Mouse (Mus musculus) midbrain, embryonic 14.5 days (tissue): Measurements from ENCODE around the gene Trappc11. TPM values are rescaled to one million over a fixed set of nuclear protein-coding genes. Genes with fewer than 3 reads are reported as not detected.
A peak's percentile ranks its signal among the peaks of the same experiment; 100 is the strongest.

Source experiments
- ATAC-seq: fragments of 200-750 bp; cut with Nextera tagmentation; 2 replicates; pipeline ENCODE4 v1.8.0; 2017; ENCODE audit warnings: moderate number of reproducible peaks, moderate library complexity; ENCODE audit not compliant: low FRiP score, low TSS enrichment
- DNase-seq: peaks from one replicate; pipeline ENCODE4 v3.0.0-alpha.2; 2015
- H3K27ac ChIP-seq: fragments of 300-500 bp; sonication (generic); replicated peaks from 2 replicates; pipeline ENCODE4 v1.5.1; 2014; ENCODE audit warnings: mild to moderate bottlenecking, low read depth, low read length, moderate library complexity
- H3K27me3 ChIP-seq: fragments of 300-500 bp; sonication (generic); 2 replicates; pipeline ENCODE4 v1.6.1; 2014; ENCODE audit warnings: low read length, control low read depth, mixed read lengths; ENCODE audit not compliant: control insufficient read depth, insufficient read depth
- H3K36me3 ChIP-seq: fragments of 300-500 bp; sonication (generic); 2 replicates; pipeline ENCODE4 v1.6.1; 2014; ENCODE audit warnings: low read length, control low read depth; ENCODE audit not compliant: control insufficient read depth, insufficient read depth
- H3K4me1 ChIP-seq: fragments of 300-500 bp; sonication (generic); 2 replicates; pipeline ENCODE4 v1.6.1; 2014; ENCODE audit warnings: mild to moderate bottlenecking, antibody characterized with exemption, low read length, control low read depth; ENCODE audit not compliant: control insufficient read depth, insufficient read depth
- H3K4me2 ChIP-seq: fragments of 300-500 bp; sonication (generic); 2 replicates; pipeline ENCODE4 v1.6.1; 2014; ENCODE audit warnings: mild to moderate bottlenecking, low read length, moderate library complexity
- H3K4me3 ChIP-seq: fragments of 300-500 bp; sonication (generic); replicated peaks from 2 replicates; pipeline ENCODE4 v1.5.1; 2014; ENCODE audit warnings: low read depth, low read length
- H3K9ac ChIP-seq: fragments of 300-500 bp; sonication (generic); replicated peaks from 2 replicates; pipeline ENCODE4 v1.6.1; 2014; ENCODE audit warnings: mild to moderate bottlenecking, low read length, moderate library complexity
- H3K9me3 ChIP-seq: fragments of 300-500 bp; sonication (generic); 2 replicates; pipeline ENCODE4 v1.6.1; 2016; ENCODE audit warnings: low read length, control low read depth, mixed read lengths; ENCODE audit not compliant: control insufficient read depth
- WGBS: fragments of 180-500 bp; shearing (Covaris S2); extraction: QIAGEN DNeasy Blood & Tissue Kit; methylation state at CpG from one replicate; pipeline ENCODE4 v1.1.7; 2014; 5-methylcytosine and 5-hydroxymethylcytosine counted together
- polyA plus RNA-seq: library from polyadenylated mRNA; unstranded; fragments of >200 nt; fragmentation: Nextera tagmentation; extraction: Ambion mirVana; gene quantifications from 2 replicates; pipeline ENCODE4 v1.2.1, GENCODE M21; 2014

Gene Trappc11
- polyA plus RNA-seq = 32.0 and 50.9 TPM in 2 replicates

DNA sequence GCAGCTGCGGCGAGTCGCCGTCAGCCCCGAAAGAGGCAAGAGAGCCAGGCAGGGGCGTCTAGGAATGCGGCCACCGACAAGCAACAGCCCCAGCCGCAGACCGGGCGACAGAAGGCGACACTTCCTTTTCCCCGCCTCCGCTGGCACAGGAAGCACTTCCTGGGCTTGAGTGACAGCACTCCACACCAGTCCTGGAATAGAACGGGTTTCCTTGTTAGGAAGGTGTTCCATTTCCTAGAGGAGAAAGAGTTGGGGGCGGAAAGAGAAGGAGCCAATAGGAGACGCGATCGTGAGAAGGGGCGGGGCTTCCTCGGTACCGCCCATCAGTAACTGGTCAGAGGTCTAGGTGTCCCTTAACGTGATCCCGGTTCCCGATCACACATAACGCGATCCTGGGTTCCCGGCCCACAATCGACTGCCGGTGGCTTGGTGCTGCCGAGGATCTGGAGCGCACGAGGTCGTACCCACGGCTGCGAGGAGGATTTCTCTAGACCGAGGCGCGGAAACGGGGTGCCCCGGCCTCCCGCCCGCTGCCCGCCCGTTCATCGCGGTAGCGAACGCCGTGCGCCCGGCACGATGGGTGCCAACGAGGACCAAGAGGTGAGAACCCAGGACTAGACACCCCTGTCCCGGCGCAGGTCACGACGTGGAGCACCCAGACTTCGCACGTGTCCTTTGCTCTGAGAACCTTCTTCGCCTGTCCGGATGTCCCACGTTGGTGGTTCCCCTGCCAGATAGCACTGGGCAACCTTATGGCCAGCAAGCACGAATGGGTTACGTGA lies at the start of gene Trappc11, which contains the start of gene Rwdd4a:
Gene Trappc11 (minus strand): TSS at position 127 of the 782 bp plus-strand sequence.
Gene Rwdd4a (plus strand): TSS at position 321 of the 782 bp plus-strand sequence.
- Histone ChIP-seq H3K27me3 (no peaks in the 10 kb centered on the region), H3K4me3 (peak within 1 kb of the TSS; percentile 67), H3K9ac (peak within 1 kb of the TSS; percentile 81), H3K27ac (peak within 1 kb of the TSS; percentile 85), H3K4me2 (peak within 1 kb of the TSS; percentile 78), H3K9me3 (no peaks in the 10 kb centered on the region), H3K36me3 (peaks cover 26% of the 10 kb centered on the region), H3K4me1 (peaks cover 16% of the 10 kb centered on the region)
- ATAC-seq = peak; percentile 100
- DNase-seq = peak; percentile 97
- WGBS = under 1% methylated on average over 65 of the region's 65 CpGs

DNA sequence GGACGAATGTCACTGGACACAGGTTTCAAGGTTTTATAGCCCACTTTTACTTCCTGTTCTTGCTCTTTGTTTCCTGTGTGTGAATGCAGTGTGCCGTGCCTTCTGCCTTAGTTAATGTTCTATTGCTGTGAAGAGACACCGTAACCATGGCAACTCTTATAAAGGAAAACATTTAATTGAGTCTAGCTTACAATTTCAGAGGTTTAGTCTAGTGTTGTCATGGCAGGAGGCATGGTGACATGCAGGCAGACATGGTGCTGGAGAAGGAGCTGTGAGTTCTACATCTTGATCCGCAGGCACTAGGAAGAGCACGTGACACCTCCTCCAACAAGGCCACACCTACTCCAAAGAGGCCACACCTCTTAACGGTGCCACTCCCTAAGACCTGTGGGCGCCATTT lies 48.2 kb upstream of the Trappc11 start:
- Histone ChIP-seq H3K4me3 (no peak overlapping the region), H3K36me3 (no peaks in the 10 kb centered on the region), H3K27ac (no peak overlapping the region), H3K4me1 (no peaks in the 10 kb centered on the region), H3K9ac (no peak overlapping the region), H3K4me2 (no peak overlapping the region), H3K9me3 (no peaks in the 10 kb centered on the region), H3K27me3 (no peaks in the 10 kb centered on the region)
- 76% methylated on average over 7 of the region's 7 CpGs for WGBS
- DNase-seq (peak; percentile 33), ATAC-seq (no peak)

DNA sequence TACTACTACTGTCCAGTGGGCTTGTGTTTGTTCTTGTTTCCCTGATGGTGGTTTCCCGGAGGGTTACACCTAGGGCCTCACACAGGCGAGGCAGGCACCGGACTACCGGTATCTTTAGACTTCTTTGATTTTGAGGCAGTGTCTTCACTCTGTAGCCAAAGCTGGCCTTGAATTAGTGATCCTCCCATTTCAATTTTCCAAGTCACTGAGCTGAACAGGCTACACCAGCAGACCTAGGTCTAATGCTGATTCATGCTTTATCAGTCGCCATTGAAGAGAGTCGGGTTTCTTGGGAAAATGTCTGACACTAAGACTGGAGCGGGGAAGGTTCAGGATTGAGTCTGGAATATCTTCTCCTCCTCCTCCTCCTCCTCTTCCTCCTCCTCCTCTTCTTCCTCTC lies 40.2 kb upstream of the Trappc11 start:
- Histone ChIP-seq H3K27me3 (no peaks in the 10 kb centered on the region), H3K4me2 (no peak overlapping the region), H3K9me3 (no peaks in the 10 kb centered on the region), H3K4me3 (no peak overlapping the region), H3K4me1 (no peaks in the 10 kb centered on the region), H3K9ac (no peak overlapping the region), H3K27ac (no peak overlapping the region), H3K36me3 (no peaks in the 10 kb centered on the region)
- ATAC-seq (no peak), DNase-seq (no peak)
- WGBS = 82% methylated on average over 7 of the region's 7 CpGs

DNA sequence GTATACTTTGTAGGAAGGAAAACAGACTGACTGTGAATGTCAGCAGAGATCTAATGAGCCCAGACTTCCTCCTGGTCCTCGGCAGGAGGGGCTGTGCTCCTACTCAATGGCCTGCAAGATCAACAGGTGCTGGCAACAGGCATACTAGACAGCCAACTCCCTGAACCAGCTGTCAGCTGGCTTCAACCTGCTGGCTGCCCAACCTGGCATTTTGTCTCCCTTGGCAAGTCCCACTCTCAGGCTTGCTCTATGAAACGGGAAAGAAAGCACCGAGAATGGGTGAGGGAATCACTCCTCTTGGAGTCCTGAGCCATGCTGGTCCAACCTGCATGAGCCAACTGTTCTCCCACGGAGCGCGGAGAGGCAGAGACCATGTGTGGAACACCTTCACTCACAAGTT lies 36.9 kb upstream of the Trappc11 start:
- Histone ChIP-seq H3K9me3 (no peaks in the 10 kb centered on the region), H3K27ac (no peak overlapping the region), H3K4me3 (no peak overlapping the region), H3K4me2 (no peak overlapping the region), H3K4me1 (no peaks in the 10 kb centered on the region), H3K36me3 (no peaks in the 10 kb centered on the region), H3K9ac (no peak overlapping the region), H3K27me3 (no peaks in the 10 kb centered on the region)
- DNase-seq (no peak), ATAC-seq (no peak)
- 89% methylated on average over 6 of the region's 6 CpGs for WGBS

DNA sequence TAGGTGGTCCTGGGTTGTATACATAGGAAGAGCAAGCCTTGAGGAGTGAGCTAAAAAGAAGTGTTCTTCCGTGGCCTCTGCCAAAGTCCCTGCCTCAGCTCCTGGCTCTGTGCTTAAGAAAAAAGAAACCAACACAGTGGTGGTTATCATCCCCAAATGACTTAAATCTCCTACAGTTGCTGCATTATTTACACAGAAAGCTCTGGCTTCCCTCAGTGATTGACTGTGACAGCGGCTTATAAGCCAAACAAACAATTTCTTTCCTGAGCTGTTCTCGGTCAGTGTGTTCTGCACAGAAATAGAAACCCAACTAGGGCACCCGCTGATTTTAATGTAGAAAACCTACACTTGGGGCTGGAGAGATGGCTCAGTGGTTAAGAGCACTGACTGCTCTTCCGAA lies 34.8 kb upstream of the Trappc11 start:
- H3K36me3 ChIP-seq = no peaks in the 10 kb centered on the region
- H3K4me2 ChIP-seq = no peak overlapping the region
- H3K27me3 ChIP-seq = no peaks in the 10 kb centered on the region
- H3K4me1 ChIP-seq = no peaks in the 10 kb centered on the region
- no peaks in the 10 kb centered on the region for H3K9me3 ChIP-seq
- DNase-seq = no peak
- no peak for ATAC-seq
- H3K9ac ChIP-seq = no peak overlapping the region
- WGBS = 89% methylated on average over 5 of the region's 5 CpGs
- H3K4me3 ChIP-seq = no peak overlapping the region
- no peak overlapping the region for H3K27ac ChIP-seq

DNA sequence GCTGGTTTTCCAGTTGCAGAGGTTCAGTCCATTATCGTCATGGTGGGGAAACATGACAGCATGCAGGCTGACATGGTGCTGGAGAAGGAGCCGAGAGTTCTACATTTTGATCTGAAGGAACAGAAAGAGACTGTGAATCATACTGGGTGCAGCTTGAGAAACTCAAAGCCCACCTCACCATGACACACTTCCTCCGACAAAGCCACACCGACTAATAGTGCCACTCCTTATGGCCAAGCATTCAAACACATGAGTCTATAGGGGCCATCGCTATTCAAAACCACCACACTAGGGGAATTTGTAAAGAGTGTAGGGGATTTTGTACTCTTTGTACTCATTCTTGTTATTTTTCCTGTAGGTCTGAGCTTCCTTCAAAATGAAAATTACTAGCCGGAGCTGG lies 33.3 kb upstream of the Trappc11 start:
- no peak overlapping the region for H3K4me2 ChIP-seq
- no peaks in the 10 kb centered on the region for H3K9me3 ChIP-seq
- H3K27me3 ChIP-seq = no peaks in the 10 kb centered on the region
- no peak overlapping the region for H3K9ac ChIP-seq
- no peaks in the 10 kb centered on the region for H3K36me3 ChIP-seq
- no peaks in the 10 kb centered on the region for H3K4me1 ChIP-seq
- WGBS = 91% methylated on average over 6 of the region's 6 CpGs
- ATAC-seq (no peak), DNase-seq (no peak)
- no peak overlapping the region for H3K4me3 ChIP-seq
- no peak overlapping the region for H3K27ac ChIP-seq

DNA sequence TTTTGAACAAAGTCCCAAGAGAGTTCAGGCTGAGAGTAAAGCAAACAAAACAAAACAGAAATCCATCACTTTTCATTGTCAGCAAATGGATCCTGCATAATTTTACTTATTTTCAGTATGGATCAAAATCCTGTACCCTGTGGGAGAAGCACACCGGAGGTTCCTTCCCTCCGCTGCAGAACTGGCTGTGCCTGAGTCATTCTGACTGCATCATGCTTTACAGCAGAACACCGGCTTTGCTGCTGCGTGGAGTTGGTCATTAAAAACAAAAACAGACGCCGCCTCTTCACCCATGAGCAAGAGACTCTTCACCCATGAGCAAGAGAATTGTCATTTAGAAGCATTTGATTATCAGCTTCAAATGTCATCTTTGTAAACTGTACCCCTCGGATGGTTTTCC lies 27.5 kb upstream of the Trappc11 start:
- Histone ChIP-seq H3K9ac (no peak overlapping the region), H3K9me3 (no peaks in the 10 kb centered on the region), H3K27me3 (no peaks in the 10 kb centered on the region), H3K27ac (no peak overlapping the region), H3K4me2 (no peak overlapping the region), H3K4me3 (no peak overlapping the region), H3K4me1 (no peaks in the 10 kb centered on the region), H3K36me3 (no peaks in the 10 kb centered on the region)
- DNase-seq (no peak), ATAC-seq (no peak)
- WGBS = 92% methylated on average over 7 of the region's 7 CpGs

DNA sequence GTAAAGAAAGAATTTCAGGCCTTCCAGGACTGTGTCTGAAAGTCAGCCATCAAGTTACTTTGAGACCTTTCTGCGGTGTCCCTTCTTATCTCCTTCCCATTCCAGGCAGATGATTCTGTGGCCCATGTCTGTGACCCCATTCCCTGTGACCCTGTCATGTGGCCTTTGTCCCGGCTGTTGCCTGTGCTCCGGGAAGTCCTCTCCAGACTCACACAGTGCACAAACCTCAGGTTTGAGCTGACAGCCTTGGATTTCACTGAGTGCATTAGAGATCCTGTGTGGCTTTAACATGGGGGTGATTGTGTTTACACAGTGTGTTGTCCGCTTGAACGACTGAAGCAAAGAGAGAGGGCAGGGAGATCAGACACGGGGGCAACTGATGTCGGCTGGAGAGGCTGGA lies 25.0 kb upstream of the Trappc11 start:
- ATAC-seq = no peak
- Histone ChIP-seq H3K36me3 (0 out of 2 replicates have a peak, but pooled peaks cover under 1% of the 10 kb centered on the region), H3K27me3 (no peaks in the 10 kb centered on the region), H3K9ac (no peak overlapping the region), H3K4me3 (no peak overlapping the region), H3K4me2 (no peak overlapping the region), H3K27ac (no peak overlapping the region), H3K9me3 (no peaks in the 10 kb centered on the region), H3K4me1 (no peaks in the 10 kb centered on the region)
- DNase-seq = no peak
- 52% methylated on average over 7 of the region's 7 CpGs for WGBS

DNA sequence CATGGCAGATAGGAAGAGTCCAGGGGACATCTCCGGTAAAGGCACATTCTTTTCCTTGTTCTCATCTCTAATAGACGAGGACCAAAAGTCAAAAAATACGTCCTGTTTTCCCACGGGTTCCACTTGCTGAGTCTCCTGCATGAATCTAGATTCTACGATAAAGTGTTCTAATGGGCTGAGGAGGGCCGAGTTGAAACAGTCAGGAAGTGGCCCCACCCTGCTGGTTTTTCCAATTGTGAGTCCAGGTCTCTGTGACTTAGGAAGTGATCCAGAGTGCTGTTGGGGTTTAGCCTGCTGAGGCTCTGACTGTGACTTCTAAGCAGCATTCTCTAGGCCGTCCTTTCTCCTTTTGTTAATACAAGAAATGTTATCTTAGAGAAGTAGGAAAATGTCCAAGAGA lies 23.2 kb upstream of the Trappc11 start:
- Histone ChIP-seq H3K4me3 (no peak overlapping the region), H3K27me3 (no peaks in the 10 kb centered on the region), H3K4me2 (no peak overlapping the region), H3K9me3 (no peaks in the 10 kb centered on the region), H3K36me3 (0 out of 2 replicates have a peak, but pooled peaks cover 9% of the 10 kb centered on the region), H3K4me1 (no peaks in the 10 kb centered on the region), H3K9ac (no peak overlapping the region), H3K27ac (no peak overlapping the region)
- WGBS = 93% methylated on average over 7 of the region's 7 CpGs
- ATAC-seq (no peak), DNase-seq (no peak)
